Mouse (Mus musculus): ENCODE results near the gene Ifngr2. TPM values are rescaled to one million over a fixed set of nuclear protein-coding genes. Genes with fewer than 3 reads are reported as not detected.

The Ifngr2 gene
- polyA plus RNA-seq, 1 experiment from 2014 or later = 57.5 TPM

GRCm38 (mm10) chr16:91553625-91554024, 6.8 kb downstream of the Ifngr2 start:
- Histone ChIP-seq H3K9ac (no peak overlapping the region), H3K4me3 (no peak overlapping the region), H3K9me3 (no peaks in the 10 kb centered on the region), H3K27me3 (no peaks in the 10 kb centered on the region), H3K27ac (0 out of 2 replicates have a peak overlapping the region, but pooled peaks have one; percentile 28), H3K4me1 (peaks cover 52% of the 10 kb centered on the region), H3K36me3 (peaks cover 20% of the 10 kb centered on the region), H3K4me2 (peak overlapping the region; percentile 44)
- no peak for ATAC-seq (ENCODE audit: insufficient number of reproducible peaks, insufficient read depth, low FRiP score, low TSS enrichment, low read depth)
- WGBS = 30% methylated on average over 12 of the region's 12 CpGs

DNA sequence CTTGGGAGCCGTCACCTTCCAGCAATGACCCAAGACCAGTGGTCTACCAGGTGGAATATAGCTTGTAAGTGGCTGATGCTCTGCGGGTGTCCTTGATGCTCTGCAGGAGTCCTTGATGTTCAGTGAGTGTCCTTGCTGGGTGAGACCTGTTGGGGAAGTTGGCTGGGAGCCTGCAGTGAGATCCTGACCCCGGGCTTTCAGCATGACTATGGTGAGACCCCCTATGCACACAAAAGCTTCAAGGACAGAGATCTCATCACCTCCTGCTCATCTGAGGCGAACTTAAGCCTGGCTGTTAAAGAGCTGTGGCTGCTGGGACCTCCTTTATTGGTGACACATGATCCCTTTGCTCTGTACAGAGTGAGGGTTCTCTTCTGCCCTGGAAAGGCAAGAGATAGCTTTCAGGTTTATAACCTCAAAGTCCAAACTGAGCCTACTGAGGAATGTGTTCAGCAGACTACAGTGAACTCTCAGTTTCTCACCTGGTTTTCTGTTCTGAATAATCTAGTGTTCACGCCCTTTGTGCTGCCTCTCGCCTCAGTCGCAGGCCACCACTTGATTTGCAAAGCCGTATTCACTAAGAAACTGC, 8.2 kb downstream of the Ifngr2 start:
- no peaks in the 10 kb centered on the region for H3K9me3 ChIP-seq
- ATAC-seq (ENCODE audit: insufficient number of reproducible peaks, insufficient read depth, low FRiP score, low TSS enrichment, low read depth) = no peak
- WGBS = 86% methylated on average over 8 of the region's 8 CpGs
- H3K27ac ChIP-seq = no peak overlapping the region
- no peak overlapping the region for H3K9ac ChIP-seq
- no peaks in the 10 kb centered on the region for H3K27me3 ChIP-seq
- H3K4me2 ChIP-seq = no peak overlapping the region
- H3K4me3 ChIP-seq = no peak overlapping the region
- peaks cover 41% of the 10 kb centered on the region for H3K4me1 ChIP-seq
- H3K36me3 ChIP-seq = peaks cover 32% of the 10 kb centered on the region

DNA sequence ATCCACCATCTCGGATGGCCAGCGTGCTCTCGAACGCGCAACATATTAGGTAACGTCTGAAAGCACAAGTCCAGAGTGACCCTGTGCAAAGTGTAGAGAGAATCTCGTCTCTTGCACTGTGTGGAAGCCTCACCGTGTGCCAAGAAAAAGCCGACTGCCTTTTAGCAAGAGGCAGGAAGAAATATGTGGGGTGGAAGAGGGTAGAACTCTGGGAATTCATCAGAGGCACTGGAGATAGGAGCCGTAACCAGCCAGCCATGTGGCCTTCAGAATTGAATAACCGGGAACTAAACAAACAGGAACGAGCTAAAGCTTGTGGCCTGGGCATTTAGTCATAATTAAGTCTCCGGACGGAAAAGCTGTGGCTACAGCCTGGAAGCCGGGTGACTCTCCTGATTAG, 9.8 kb downstream of the Ifngr2 start:
- Histone ChIP-seq H3K27me3 (no peaks in the 10 kb centered on the region), H3K9me3 (no peaks in the 10 kb centered on the region), H3K4me2 (peak overlapping the region; percentile 16), H3K9ac (no peak overlapping the region), H3K36me3 (peaks cover 46% of the 10 kb centered on the region), H3K4me3 (no peak overlapping the region), H3K4me1 (peaks cover 35% of the 10 kb centered on the region), H3K27ac (peak overlapping the region; percentile 69)
- no peak for ATAC-seq (ENCODE audit: insufficient number of reproducible peaks, insufficient read depth, low FRiP score, low TSS enrichment, low read depth)
- 45% methylated on average over 15 of the region's 15 CpGs for WGBS

GRCm38 (mm10) chr16:91557214-91557613, 10.3 kb downstream of the Ifngr2 start:
- ATAC-seq (ENCODE audit: insufficient number of reproducible peaks, insufficient read depth, low FRiP score, low TSS enrichment, low read depth) = 0 out of 2 replicates have a peak, but pooled peaks have one; percentile 38
- peak overlapping the region; percentile 69; the same call in 1 of the 2 replicates for H3K27ac ChIP-seq
- H3K9ac ChIP-seq = no peak overlapping the region
- H3K4me3 ChIP-seq = no peak overlapping the region
- peaks cover 51% of the 10 kb centered on the region for H3K36me3 ChIP-seq
- H3K27me3 ChIP-seq = no peaks in the 10 kb centered on the region
- 30% methylated on average over 7 of the region's 7 CpGs for WGBS
- H3K4me1 ChIP-seq = peaks cover 33% of the 10 kb centered on the region
- no peaks in the 10 kb centered on the region for H3K9me3 ChIP-seq
- H3K4me2 ChIP-seq = 0 out of 2 replicates have a peak overlapping the region, but pooled peaks have one; percentile 16

- WGBS = 90% methylated on average over 15 of the region's 15 CpGs
- Histone ChIP-seq H3K4me3 (no peak overlapping the region), H3K4me2 (no peak overlapping the region), H3K27me3 (no peaks in the 10 kb centered on the region), H3K4me1 (peaks cover 32% of the 10 kb centered on the region), H3K27ac (no peak overlapping the region), H3K9ac (no peak overlapping the region), H3K36me3 (peaks cover 56% of the 10 kb centered on the region), H3K9me3 (no peaks in the 10 kb centered on the region)
- no peak for ATAC-seq (ENCODE audit: insufficient number of reproducible peaks, insufficient read depth, low FRiP score, low TSS enrichment, low read depth)
Measured at GRCm38 (mm10) chr16:91557693-91558092, 10.8 kb downstream of the Ifngr2 start.

GRCm38 (mm10) chr16:91561099-91561498, 14.2 kb downstream of the Ifngr2 start:
- no peaks in the 10 kb centered on the region for H3K9me3 ChIP-seq
- no peak overlapping the region for H3K27ac ChIP-seq
- WGBS = 58% methylated on average over 9 of the region's 9 CpGs
- H3K9ac ChIP-seq = no peak overlapping the region
- H3K4me3 ChIP-seq = no peak overlapping the region
- H3K36me3 ChIP-seq = peaks cover 69% of the 10 kb centered on the region
- no peak for ATAC-seq (ENCODE audit: insufficient number of reproducible peaks, insufficient read depth, low FRiP score, low TSS enrichment, low read depth)
- no peaks in the 10 kb centered on the region for H3K27me3 ChIP-seq
- H3K4me1 ChIP-seq = peaks cover 8% of the 10 kb centered on the region
- H3K4me2 ChIP-seq = no peak overlapping the region

DNA sequence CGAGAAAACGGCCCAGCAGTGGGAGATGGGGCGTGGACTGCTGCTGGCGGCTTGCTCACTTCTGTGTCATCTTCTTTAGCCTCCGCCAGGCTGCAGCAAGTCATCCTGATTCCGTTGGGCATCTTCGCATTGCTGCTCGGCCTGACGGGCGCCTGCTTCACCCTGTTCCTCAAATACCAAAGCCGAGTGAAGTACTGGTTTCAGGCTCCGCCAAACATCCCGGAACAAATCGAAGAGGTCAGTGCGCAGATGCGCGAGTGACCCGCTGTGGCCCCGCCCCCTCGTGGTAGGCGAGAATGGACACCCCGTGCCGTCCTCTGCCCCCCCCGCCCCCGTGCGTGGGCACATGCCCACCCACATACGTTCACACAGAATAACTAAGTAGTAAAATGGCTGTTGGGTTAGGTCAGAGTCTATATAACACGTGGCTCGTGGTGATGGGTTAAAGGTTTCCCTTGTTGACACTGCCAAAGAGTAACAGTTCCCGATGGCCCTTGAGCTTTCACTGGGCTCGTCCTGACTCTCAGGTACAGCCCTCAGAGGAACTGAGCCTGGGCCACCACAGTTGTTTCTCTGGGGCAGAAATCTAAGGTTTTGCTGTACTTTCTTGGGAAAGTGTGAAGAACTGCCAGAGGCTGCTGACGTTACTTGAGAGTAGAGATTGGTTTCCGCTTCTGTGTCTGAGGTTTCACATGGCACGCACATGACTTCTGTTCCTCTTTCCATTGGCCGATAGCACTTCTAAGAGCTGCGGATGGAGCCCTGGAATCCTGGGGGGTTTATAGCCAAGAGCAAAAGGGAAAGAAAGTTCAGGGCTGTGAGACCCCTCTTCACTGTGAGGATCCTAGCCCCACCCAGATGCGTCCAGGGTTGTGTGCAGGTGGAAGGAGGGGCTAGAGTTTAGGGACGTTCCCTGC, 14.9 kb downstream of the Ifngr2 start:
- no peak overlapping the region for H3K4me3 ChIP-seq
- H3K4me2 ChIP-seq = peak overlapping the region; percentile 27; the same call in 1 of the 2 replicates
- no peak overlapping the region for H3K9ac ChIP-seq
- no peaks in the 10 kb centered on the region for H3K27me3 ChIP-seq
- no peak overlapping the region for H3K27ac ChIP-seq
- no peaks in the 10 kb centered on the region for H3K9me3 ChIP-seq
- WGBS = 63% methylated on average over 38 of the region's 38 CpGs
- H3K36me3 ChIP-seq = peaks cover 69% of the 10 kb centered on the region
- peaks cover 8% of the 10 kb centered on the region for H3K4me1 ChIP-seq
- ATAC-seq (ENCODE audit: insufficient number of reproducible peaks, insufficient read depth, low FRiP score, low TSS enrichment, low read depth) = no peak

- Histone ChIP-seq H3K4me2 (no peak overlapping the region), H3K9me3 (no peaks in the 10 kb centered on the region), H3K36me3 (peaks cover 49% of the 10 kb centered on the region), H3K4me3 (no peak overlapping the region), H3K9ac (no peak overlapping the region), H3K4me1 (peaks cover 7% of the 10 kb centered on the region; the same call in 1 of the 2 replicates), H3K27ac (no peak overlapping the region), H3K27me3 (no peaks in the 10 kb centered on the region)
- ATAC-seq (ENCODE audit: insufficient number of reproducible peaks, insufficient read depth, low FRiP score, low TSS enrichment, low read depth) = no peak
- 84% methylated on average over 4 of the region's 4 CpGs for WGBS
Measured at GRCm38 (mm10) chr16:91564580-91565291, 17.9 kb downstream of the Ifngr2 start.

GRCm38 (mm10) chr16:91565292-91565951, 18.6 kb downstream of the Ifngr2 start:
- Histone ChIP-seq H3K36me3 (peaks cover 42% of the 10 kb centered on the region), H3K9me3 (no peaks in the 10 kb centered on the region), H3K27me3 (no peaks in the 10 kb centered on the region), H3K9ac (no peak overlapping the region), H3K4me3 (no peak overlapping the region), H3K4me1 (peaks cover 7% of the 10 kb centered on the region; the same call in 1 of the 2 replicates), H3K4me2 (no peak overlapping the region), H3K27ac (no peak overlapping the region)
- 80% methylated on average over 9 of the region's 9 CpGs for WGBS
- no peak for ATAC-seq (ENCODE audit: insufficient number of reproducible peaks, insufficient read depth, low FRiP score, low TSS enrichment, low read depth)

- Histone ChIP-seq H3K4me2 (no peak overlapping the region), H3K4me3 (no peak overlapping the region), H3K36me3 (peaks cover 38% of the 10 kb centered on the region), H3K4me1 (peaks cover 7% of the 10 kb centered on the region; the same call in 1 of the 2 replicates), H3K9me3 (no peaks in the 10 kb centered on the region), H3K27ac (no peak overlapping the region), H3K27me3 (no peaks in the 10 kb centered on the region), H3K9ac (no peak overlapping the region)
- WGBS = 86% methylated on average over 7 of the region's 7 CpGs
- no peak for ATAC-seq (ENCODE audit: insufficient number of reproducible peaks, insufficient read depth, low FRiP score, low TSS enrichment, low read depth)
Measured at GRCm38 (mm10) chr16:91566002-91566401, 19.1 kb downstream of the Ifngr2 start.

DNA sequence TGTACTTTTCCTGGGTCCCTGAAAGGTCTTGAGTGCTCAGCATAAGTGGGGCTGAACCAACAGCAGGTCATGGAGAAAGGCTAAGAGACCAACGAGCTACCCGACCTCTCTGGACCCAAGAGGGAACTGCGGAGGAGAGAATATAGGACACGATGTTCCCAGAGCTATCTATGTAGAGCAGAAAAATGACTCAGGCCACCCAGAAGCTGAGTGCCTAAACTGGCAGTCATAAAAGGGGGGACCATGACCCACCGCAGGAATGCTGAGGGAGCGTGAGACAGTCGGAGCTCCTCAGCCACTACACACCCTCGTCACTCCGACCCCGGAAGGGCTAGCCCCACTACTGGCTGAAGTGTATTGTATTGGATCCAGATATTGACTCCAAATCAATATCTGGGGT, 22.1 kb downstream of the Ifngr2 start:
- WGBS = 89% methylated on average over 10 of the region's 10 CpGs
- H3K4me3 ChIP-seq = no peak overlapping the region
- no peaks in the 10 kb centered on the region for H3K9me3 ChIP-seq
- no peak overlapping the region for H3K9ac ChIP-seq
- H3K36me3 ChIP-seq = peaks cover 19% of the 10 kb centered on the region
- no peaks in the 10 kb centered on the region for H3K27me3 ChIP-seq
- peaks cover 7% of the 10 kb centered on the region; the same call in 1 of the 2 replicates for H3K4me1 ChIP-seq
- no peak overlapping the region for H3K4me2 ChIP-seq
- ATAC-seq (ENCODE audit: insufficient number of reproducible peaks, insufficient read depth, low FRiP score, low TSS enrichment, low read depth) = no peak
- no peak overlapping the region for H3K27ac ChIP-seq

All from embryonic facial prominence, embryonic 13.5 days (tissue).